Mouse (Mus musculus) heart, embryonic 15.5 days (tissue): Measurements from ENCODE around the gene Faf2. TPM values are rescaled to one million over a fixed set of nuclear protein-coding genes. Genes with fewer than 3 reads are reported as not detected.

Source experiments
- ATAC-seq: fragments of 200-750 bp; cut with Nextera tagmentation; replicated peaks from 2 replicates; pipeline ENCODE4 v1.8.0; 2017; ENCODE audit warnings: low read depth, moderate TSS enrichment; ENCODE audit not compliant: insufficient number of reproducible peaks, insufficient read depth, low FRiP score
- H3K27ac ChIP-seq: fragments of 300-500 bp; sonication (generic); 2 replicates; pipeline ENCODE4 v1.5.1; 2015; ENCODE audit warnings: mild to moderate bottlenecking, inconsistent platforms
- H3K27me3 ChIP-seq: fragments of 300-500 bp; sonication (generic); 2 replicates; pipeline ENCODE4 v1.6.1; 2015; ENCODE audit warnings: inconsistent platforms
- H3K36me3 ChIP-seq: fragments of 300-500 bp; sonication (generic); 2 replicates; pipeline ENCODE4 v1.6.1; 2015; ENCODE audit warnings: mild to moderate bottlenecking, inconsistent platforms
- H3K4me1 ChIP-seq: fragments of 300-500 bp; sonication (generic); replicated peaks from 2 replicates; pipeline ENCODE4 v1.6.1; 2015; ENCODE audit warnings: inconsistent platforms
- H3K4me2 ChIP-seq: fragments of 300-500 bp; sonication (generic); 2 replicates; pipeline ENCODE4 v1.6.1; 2015; ENCODE audit warnings: inconsistent platforms, mild to moderate bottlenecking, moderate library complexity
- H3K4me3 ChIP-seq: fragments of 300-500 bp; sonication (generic); 2 replicates; pipeline ENCODE4 v1.5.1; 2015; ENCODE audit warnings: mild to moderate bottlenecking, inconsistent platforms
- H3K9ac ChIP-seq: fragments of 300-500 bp; sonication (generic); 2 replicates; pipeline ENCODE4 v1.6.1; 2015; ENCODE audit warnings: mild to moderate bottlenecking, inconsistent platforms
- H3K9me3 ChIP-seq: fragments of 300-500 bp; sonication (generic); replicated peaks from 2 replicates; pipeline ENCODE4 v1.6.1; 2016; ENCODE audit warnings: inconsistent platforms
- WGBS: fragments of 180-500 bp; shearing (Covaris S2); methylation state at CpG from one replicate; pipeline ENCODE4 v1.1.7; 2015; ENCODE audit warnings: mixed read lengths; 5-methylcytosine and 5-hydroxymethylcytosine counted together
- polyA plus RNA-seq: library from polyadenylated mRNA; unstranded; fragments of >200 nt; fragmentation: Nextera tagmentation; extraction: Ambion mirVana; gene quantifications from 2 replicates; pipeline ENCODE4 v1.2.1, GENCODE M21; 2015

Faf2 gene
- polyA plus RNA-seq, 1 experiment from 2014 or later: 38.3 TPM

DNA sequence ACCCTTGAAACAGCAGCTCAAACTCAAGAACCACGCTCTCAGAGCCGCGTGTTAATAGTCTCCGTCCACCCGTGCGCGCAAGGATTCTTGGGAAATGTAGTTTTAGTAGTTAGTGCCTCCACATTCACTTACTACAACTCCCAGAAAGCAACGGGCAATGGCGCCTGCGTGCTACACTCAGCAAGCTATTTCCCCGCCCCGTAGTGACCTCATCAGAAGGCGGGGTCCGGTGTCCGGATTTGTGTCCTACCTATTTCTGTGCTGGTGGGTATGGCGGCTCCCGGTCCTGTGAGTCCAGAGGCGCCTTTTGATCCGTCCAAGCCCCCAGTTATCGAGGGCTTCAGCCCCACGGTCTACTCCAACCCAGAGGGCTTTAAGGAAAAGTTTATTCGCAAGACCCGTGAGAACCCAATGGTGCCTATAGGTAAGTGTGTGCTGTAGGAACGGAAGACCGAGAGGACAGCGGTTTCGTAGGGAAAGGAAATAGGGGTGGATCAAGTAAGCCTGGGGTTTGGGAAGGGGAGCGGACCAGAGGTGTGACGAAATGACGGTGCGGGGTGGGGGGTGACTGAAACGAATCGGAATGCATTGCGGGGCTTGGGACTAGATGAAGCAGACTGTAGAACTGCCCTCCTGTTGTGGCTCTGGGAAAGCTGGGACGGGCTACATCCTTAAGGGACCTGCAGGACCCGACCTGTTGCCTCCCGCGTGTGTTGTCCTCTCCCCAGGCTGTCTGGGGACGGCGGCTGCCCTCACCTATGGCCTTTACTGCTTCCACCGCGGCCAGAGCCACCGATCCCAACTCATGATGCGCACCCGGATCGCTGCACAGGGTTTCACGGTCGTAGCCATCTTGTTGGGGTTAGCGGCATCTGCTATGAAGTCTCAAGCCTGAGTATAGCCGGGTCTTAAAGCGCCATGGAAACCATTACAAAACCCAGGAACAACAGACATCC lies 31.3 kb upstream of the Faf2 start, which contains the start of the genes Nop16 and Higd2a:
TSS of gene Nop16 (minus strand) at position 95 of the 956 bp plus-strand sequence.
TSS of gene Higd2a (plus strand) at position 212 of the 956 bp plus-strand sequence.
- under 1% methylated on average over 51 of the region's 51 CpGs for WGBS
- Histone ChIP-seq H3K27ac (peak within 1 kb of the TSS; percentile 90), H3K4me2 (peak within 1 kb of the TSS; percentile 71), H3K36me3 (peaks cover 21% of the 10 kb centered on the region), H3K27me3 (no peaks in the 10 kb centered on the region), H3K9me3 (no peaks in the 10 kb centered on the region), H3K4me1 (peaks cover 24% of the 10 kb centered on the region), H3K9ac (peak within 1 kb of the TSS; percentile 80), H3K4me3 (peak within 1 kb of the TSS; percentile 77)
- ATAC-seq: peak; percentile 97

GRCm38 (mm10) chr13:54591776-54592356 lies 29.7 kb upstream of the Faf2 start:
- no peaks in the 10 kb centered on the region for H3K9me3 ChIP-seq
- peak overlapping the region; percentile 71; the same call in 1 of the 2 replicates for H3K4me2 ChIP-seq
- WGBS: 86% methylated on average over 8 of the region's 8 CpGs
- H3K27me3 ChIP-seq: no peaks in the 10 kb centered on the region
- peak overlapping the region; percentile 80; the same call in 1 of the 2 replicates for H3K9ac ChIP-seq
- H3K4me1 ChIP-seq: peaks cover 40% of the 10 kb centered on the region
- peak overlapping the region; percentile 77; the same call in 1 of the 2 replicates for H3K4me3 ChIP-seq
- H3K27ac ChIP-seq: no peak overlapping the region
- no peak for ATAC-seq
- peaks cover 15% of the 10 kb centered on the region for H3K36me3 ChIP-seq

DNA sequence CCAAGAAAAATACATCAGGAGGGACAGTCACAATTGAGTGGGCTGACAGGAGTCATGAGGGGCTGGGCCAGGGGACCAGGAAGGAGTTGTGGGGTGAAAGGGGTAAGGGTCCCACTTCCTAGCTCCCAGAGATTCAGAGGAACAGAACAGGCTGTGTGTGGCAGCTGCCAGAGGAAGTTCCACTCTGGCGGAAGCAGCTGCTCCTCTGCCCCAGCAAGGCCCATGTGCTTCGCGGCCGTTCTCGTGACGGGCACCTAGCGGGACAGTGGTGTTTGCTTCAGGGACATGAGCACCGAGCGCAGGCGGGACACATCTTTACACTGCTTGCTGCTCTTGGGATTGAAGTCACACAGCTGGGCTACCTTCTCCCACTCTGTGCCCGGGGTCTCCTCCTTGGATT lies 28.0 kb upstream of the Faf2 start:
- Histone ChIP-seq H3K4me1 (peaks cover 52% of the 10 kb centered on the region), H3K27me3 (no peaks in the 10 kb centered on the region), H3K4me3 (no peak overlapping the region), H3K9ac (no peak overlapping the region), H3K36me3 (0 out of 2 replicates have a peak, but pooled peaks cover under 1% of the 10 kb centered on the region), H3K4me2 (no peak overlapping the region), H3K27ac (no peak overlapping the region), H3K9me3 (no peaks in the 10 kb centered on the region)
- no peak for ATAC-seq
- 86% methylated on average over 11 of the region's 11 CpGs for WGBS

- 34% methylated on average over 8 of the region's 8 CpGs for WGBS
- H3K4me2 ChIP-seq: peak overlapping the region; percentile 42
- H3K27me3 ChIP-seq: no peaks in the 10 kb centered on the region
- no peak overlapping the region for H3K4me3 ChIP-seq
- peaks cover 42% of the 10 kb centered on the region for H3K4me1 ChIP-seq
- peak overlapping the region; percentile 26; the same call in 1 of the 2 replicates for H3K9ac ChIP-seq
- H3K36me3 ChIP-seq: peaks cover 6% of the 10 kb centered on the region; the same call in 1 of the 2 replicates
- ATAC-seq: peak; percentile 57
- peak overlapping the region; percentile 81 for H3K27ac ChIP-seq
- H3K9me3 ChIP-seq: no peaks in the 10 kb centered on the region
These were observed 25.4 kb upstream of the Faf2 start for GRCm38 (mm10) chr13:54596107-54596690.

DNA sequence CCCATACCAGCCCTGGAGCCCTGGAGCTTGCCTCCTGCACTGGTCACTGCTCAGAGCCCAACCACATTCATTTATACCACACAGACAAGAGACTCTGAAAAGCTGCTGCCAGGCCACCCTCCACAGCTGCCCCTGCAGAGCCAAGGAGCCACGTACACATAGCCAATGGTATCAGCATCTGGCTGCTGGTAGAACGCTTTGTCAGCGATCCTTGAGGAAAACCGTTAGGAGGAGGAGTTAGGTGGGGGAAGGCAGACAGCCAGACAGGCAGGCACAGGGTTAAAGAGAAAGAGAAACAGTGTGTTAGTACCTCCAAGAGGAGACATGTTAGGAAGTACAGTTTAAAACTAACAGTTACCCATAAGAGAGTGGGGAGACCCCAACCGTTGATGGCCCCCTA lies 24.7 kb upstream of the Faf2 start:
- peak overlapping the region; percentile 26; the same call in 1 of the 2 replicates for H3K9ac ChIP-seq
- H3K9me3 ChIP-seq: no peaks in the 10 kb centered on the region
- 40% methylated on average over 5 of the region's 5 CpGs for WGBS
- H3K27ac ChIP-seq: peak overlapping the region; percentile 81
- H3K4me2 ChIP-seq: peak overlapping the region; percentile 42
- H3K27me3 ChIP-seq: no peaks in the 10 kb centered on the region
- H3K36me3 ChIP-seq: peaks cover 6% of the 10 kb centered on the region; the same call in 1 of the 2 replicates
- peaks cover 35% of the 10 kb centered on the region for H3K4me1 ChIP-seq
- ATAC-seq: peak; percentile 36; the same call in 1 of the 2 replicates
- no peak overlapping the region for H3K4me3 ChIP-seq

GRCm38 (mm10) chr13:54598622-54599143 lies 22.9 kb upstream of the Faf2 start:
- Histone ChIP-seq H3K27ac (no peak overlapping the region), H3K9ac (no peak overlapping the region), H3K36me3 (peaks cover 6% of the 10 kb centered on the region; the same call in 1 of the 2 replicates), H3K9me3 (no peaks in the 10 kb centered on the region), H3K4me3 (no peak overlapping the region), H3K27me3 (no peaks in the 10 kb centered on the region), H3K4me1 (peaks cover 34% of the 10 kb centered on the region), H3K4me2 (no peak overlapping the region)
- 88% methylated on average over 12 of the region's 12 CpGs for WGBS
- no peak for ATAC-seq

- Histone ChIP-seq H3K9ac (no peak overlapping the region), H3K4me2 (no peak overlapping the region), H3K27ac (no peak overlapping the region), H3K4me1 (peaks cover 6% of the 10 kb centered on the region), H3K4me3 (no peak overlapping the region), H3K27me3 (no peaks in the 10 kb centered on the region), H3K9me3 (no peaks in the 10 kb centered on the region), H3K36me3 (peaks cover 11% of the 10 kb centered on the region; the same call in 1 of the 2 replicates)
- ATAC-seq: no peak
- 49% methylated on average over 3 of the region's 3 CpGs for WGBS
These were observed 18.9 kb upstream of the Faf2 start for GRCm38 (mm10) chr13:54602639-54603111.

GRCm38 (mm10) chr13:54603501-54603900 lies 18.1 kb upstream of the Faf2 start:
- Histone ChIP-seq H3K27ac (no peak overlapping the region), H3K4me2 (no peak overlapping the region), H3K9me3 (no peaks in the 10 kb centered on the region), H3K9ac (no peak overlapping the region), H3K4me1 (peaks cover under 1% of the 10 kb centered on the region), H3K27me3 (no peaks in the 10 kb centered on the region), H3K36me3 (peaks cover 11% of the 10 kb centered on the region; the same call in 1 of the 2 replicates), H3K4me3 (no peak overlapping the region)
- ATAC-seq: no peak

GRCm38 (mm10) chr13:54604221-54604620 lies 17.4 kb upstream of the Faf2 start:
- H3K4me1 ChIP-seq: peaks cover 8% of the 10 kb centered on the region
- peaks cover 5% of the 10 kb centered on the region; the same call in 1 of the 2 replicates for H3K36me3 ChIP-seq
- no peaks in the 10 kb centered on the region for H3K27me3 ChIP-seq
- no peak overlapping the region for H3K9ac ChIP-seq
- no peak for ATAC-seq
- 66% methylated on average over 4 of the region's 4 CpGs for WGBS
- H3K4me2 ChIP-seq: no peak overlapping the region
- H3K4me3 ChIP-seq: no peak overlapping the region
- no peak overlapping the region for H3K27ac ChIP-seq
- no peaks in the 10 kb centered on the region for H3K9me3 ChIP-seq

- Histone ChIP-seq H3K9ac (no peak overlapping the region), H3K27me3 (no peaks in the 10 kb centered on the region), H3K4me2 (no peak overlapping the region), H3K36me3 (peaks cover 5% of the 10 kb centered on the region; the same call in 1 of the 2 replicates), H3K27ac (no peak overlapping the region), H3K9me3 (no peaks in the 10 kb centered on the region), H3K4me1 (peaks cover 18% of the 10 kb centered on the region), H3K4me3 (no peak overlapping the region)
- WGBS: 85% methylated on average over 5 of the region's 5 CpGs
- ATAC-seq: no peak
These were observed 16.2 kb upstream of the Faf2 start for GRCm38 (mm10) chr13:54605426-54605825.
